Mouse (Mus musculus): ENCODE data around the gene Snhg11. TPM values are rescaled to one million over a fixed set of nuclear protein-coding genes. Genes with fewer than 3 reads are reported as not detected.

Snhg11 gene
- polyA plus RNA-seq, 1 experiment from 2014 or later, result 2.6 TPM

DNA sequence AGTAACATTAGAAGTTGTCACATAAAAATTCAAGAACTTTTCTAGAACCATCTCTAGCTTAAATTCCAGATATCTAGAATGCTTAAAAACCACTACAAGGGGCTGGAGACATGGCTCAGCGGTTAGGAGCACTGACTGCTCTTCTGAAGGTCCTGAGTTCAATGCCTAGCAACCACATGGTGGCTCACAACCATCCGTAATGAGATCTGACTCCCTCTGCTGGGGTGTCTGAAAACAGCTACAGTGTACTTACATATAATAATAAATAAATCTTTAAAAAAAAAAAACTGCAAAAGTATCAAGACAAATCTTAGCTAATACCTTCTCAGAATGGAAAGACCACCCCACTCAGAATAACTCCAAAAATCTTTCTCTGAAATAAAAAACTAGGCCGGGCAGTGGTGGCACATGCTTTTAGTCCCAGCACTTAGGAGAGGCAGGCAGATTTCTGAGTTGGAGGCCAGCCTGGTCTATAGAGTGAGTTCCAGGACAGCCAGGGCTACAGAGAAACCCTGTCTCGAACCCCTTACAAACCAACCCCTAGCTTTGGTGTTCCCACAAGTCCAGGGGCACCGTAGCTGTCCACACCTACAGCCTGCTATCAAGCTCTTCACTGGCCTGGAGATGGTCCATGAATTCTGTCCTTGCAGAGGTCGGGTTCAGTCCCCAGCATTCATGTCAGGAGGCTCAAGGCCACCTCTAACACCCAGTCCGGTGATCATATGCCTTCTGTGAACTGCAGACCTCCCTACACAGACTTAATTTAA, 20.9 kb upstream of the Snhg11 start:
- Histone ChIP-seq H3K27ac (ENCODE audit: low read length) (no peak overlapping the region), H3K36me3 (ENCODE audit: control insufficient read depth, insufficient read depth) (peaks cover 34% of the 10 kb centered on the region), H3K4me3 (ENCODE audit: low read depth, low read length) (no peak overlapping the region), H3K27me3 (ENCODE audit: control insufficient read depth, insufficient read depth, low read depth, low read length) (no peaks in the 10 kb centered on the region), H3K9me3 (replicated peaks; ENCODE audit: control insufficient read depth, low read length) (no peaks in the 10 kb centered on the region), H3K4me2 (ENCODE audit: low read depth, low read length) (no peak overlapping the region), H3K9ac (ENCODE audit: low read depth, low read length) (no peak overlapping the region), H3K4me1 (ENCODE audit: control insufficient read depth, low read depth, low read length) (peaks cover 10% of the 10 kb centered on the region)
- ATAC-seq (ENCODE audit: low read depth), result no peak
- WGBS (ENCODE audit: insufficient replicate concordance), result 63% methylated on average over 7 of the region's 7 CpGs

DNA sequence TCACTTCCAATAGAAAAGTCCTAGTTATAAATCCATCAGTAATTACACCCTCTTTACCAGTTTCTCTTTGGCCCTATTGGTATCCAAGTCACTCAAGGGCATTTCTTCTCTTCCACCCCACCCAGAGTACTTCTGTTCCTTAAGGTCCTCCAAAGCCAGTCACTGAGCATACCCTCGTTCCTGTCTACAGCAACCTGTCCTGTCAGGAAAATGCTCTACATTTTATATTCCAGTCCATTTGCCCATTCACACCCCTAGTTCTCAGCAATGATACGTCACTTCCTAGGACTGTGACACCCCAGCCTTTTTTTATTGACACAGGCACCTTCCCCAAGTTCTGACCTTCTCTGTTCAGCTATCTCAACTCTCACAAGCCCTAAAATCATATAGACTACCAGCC, 20.2 kb upstream of the Snhg11 start:
- Histone ChIP-seq H3K27ac (ENCODE audit: low read length) (no peak overlapping the region), H3K9me3 (replicated peaks; ENCODE audit: control insufficient read depth, low read length) (no peaks in the 10 kb centered on the region), H3K36me3 (ENCODE audit: control insufficient read depth, insufficient read depth) (peaks cover 34% of the 10 kb centered on the region), H3K9ac (ENCODE audit: low read depth, low read length) (no peak overlapping the region), H3K4me1 (ENCODE audit: control insufficient read depth, low read depth, low read length) (peaks cover 17% of the 10 kb centered on the region), H3K4me3 (ENCODE audit: low read depth, low read length) (no peak overlapping the region), H3K4me2 (ENCODE audit: low read depth, low read length) (no peak overlapping the region), H3K27me3 (ENCODE audit: control insufficient read depth, insufficient read depth, low read depth, low read length) (no peaks in the 10 kb centered on the region)
- 74% methylated on average over 2 of the region's 2 CpGs for WGBS (ENCODE audit: insufficient replicate concordance)
- no peak for ATAC-seq (ENCODE audit: low read depth)

DNA sequence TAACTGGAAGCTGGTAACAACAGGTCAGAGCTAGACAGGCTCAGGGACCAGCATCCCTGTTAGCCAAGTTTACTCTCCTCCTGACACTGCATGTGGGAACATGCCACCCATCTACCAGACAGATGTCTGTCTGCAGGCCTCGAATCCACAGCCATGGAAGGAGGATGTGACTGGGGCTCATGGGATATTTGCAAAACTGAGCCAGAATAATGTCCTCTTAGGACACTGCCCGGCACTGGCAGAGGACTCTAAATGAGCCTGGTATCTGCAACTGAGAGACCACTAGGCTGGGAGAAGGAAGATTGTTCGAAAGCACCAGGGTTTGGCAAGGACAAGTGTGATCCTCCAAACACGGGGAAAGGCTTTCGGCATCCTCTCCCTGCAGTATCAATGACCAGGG, 19.3 kb upstream of the Snhg11 start:
- ATAC-seq (ENCODE audit: low read depth), result no peak
- no peak overlapping the region for H3K27ac ChIP-seq (ENCODE audit: low read length)
- no peaks in the 10 kb centered on the region for H3K9me3 ChIP-seq (replicated peaks; ENCODE audit: control insufficient read depth, low read length)
- H3K9ac ChIP-seq (ENCODE audit: low read depth, low read length), result no peak overlapping the region
- WGBS (ENCODE audit: insufficient replicate concordance), result 74% methylated on average over 5 of the region's 5 CpGs
- H3K27me3 ChIP-seq (ENCODE audit: control insufficient read depth, insufficient read depth, low read depth, low read length), result no peaks in the 10 kb centered on the region
- H3K4me3 ChIP-seq (ENCODE audit: low read depth, low read length), result no peak overlapping the region
- peaks cover 21% of the 10 kb centered on the region for H3K4me1 ChIP-seq (ENCODE audit: control insufficient read depth, low read depth, low read length)
- no peak overlapping the region for H3K4me2 ChIP-seq (ENCODE audit: low read depth, low read length)
- H3K36me3 ChIP-seq (ENCODE audit: control insufficient read depth, insufficient read depth), result peaks cover 34% of the 10 kb centered on the region

DNA sequence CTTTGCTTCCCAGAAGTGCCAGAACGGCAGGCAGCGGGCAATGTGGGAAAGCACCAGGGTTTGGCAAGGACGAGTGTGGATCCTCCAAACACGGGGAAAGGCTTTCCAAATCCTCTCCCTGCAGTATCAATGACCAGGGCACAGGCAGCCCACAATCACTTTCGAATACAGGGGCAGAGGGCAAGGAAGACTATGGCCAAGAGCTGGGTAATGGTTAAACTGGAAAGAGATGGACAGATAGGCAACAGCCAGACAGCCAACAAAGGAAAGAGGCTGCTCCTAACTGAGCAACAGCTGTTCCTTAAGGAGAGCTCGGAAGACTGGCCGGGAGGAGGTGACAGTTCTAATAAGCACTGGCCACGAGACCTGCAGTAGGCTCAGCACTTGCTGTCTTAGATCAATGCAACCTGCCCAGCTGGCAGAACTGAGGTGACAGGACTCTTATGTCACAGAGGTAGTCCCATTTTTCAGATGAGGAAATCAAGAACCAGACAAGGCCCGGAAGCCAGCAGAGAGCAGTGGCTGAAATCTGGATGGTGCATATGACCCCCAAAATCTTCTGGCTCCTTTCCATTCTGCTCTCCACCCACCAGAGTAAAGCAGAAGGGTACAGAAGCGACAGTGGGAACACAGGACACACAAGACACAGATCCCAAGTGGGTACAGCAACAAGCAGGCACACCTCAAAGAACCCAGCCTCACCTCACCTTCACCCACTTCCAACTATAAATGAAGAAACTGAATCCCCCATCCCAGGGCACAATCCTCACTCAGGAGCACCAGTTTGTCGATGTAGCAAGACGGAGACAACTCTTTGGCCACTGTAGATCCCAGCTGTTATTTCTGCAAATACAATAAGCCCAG, 15.4 kb upstream of the Snhg11 start:
- Histone ChIP-seq H3K36me3 (ENCODE audit: control insufficient read depth, insufficient read depth) (peaks cover 32% of the 10 kb centered on the region), H3K27me3 (ENCODE audit: control insufficient read depth, insufficient read depth, low read depth, low read length) (no peaks in the 10 kb centered on the region), H3K4me2 (ENCODE audit: low read depth, low read length) (peak overlapping the region; percentile 68), H3K4me3 (ENCODE audit: low read depth, low read length) (peak overlapping the region; percentile 68), H3K4me1 (ENCODE audit: control insufficient read depth, low read depth, low read length) (peaks cover 24% of the 10 kb centered on the region), H3K9me3 (replicated peaks; ENCODE audit: control insufficient read depth, low read length) (no peaks in the 10 kb centered on the region), H3K27ac (ENCODE audit: low read length) (no peak overlapping the region), H3K9ac (ENCODE audit: low read depth, low read length) (peak overlapping the region; percentile 54)
- ATAC-seq (ENCODE audit: low read depth), result peak; percentile 23; the same call in 1 of the 2 replicates
- WGBS (ENCODE audit: insufficient replicate concordance), result 53% methylated on average over 12 of the region's 12 CpGs

DNA sequence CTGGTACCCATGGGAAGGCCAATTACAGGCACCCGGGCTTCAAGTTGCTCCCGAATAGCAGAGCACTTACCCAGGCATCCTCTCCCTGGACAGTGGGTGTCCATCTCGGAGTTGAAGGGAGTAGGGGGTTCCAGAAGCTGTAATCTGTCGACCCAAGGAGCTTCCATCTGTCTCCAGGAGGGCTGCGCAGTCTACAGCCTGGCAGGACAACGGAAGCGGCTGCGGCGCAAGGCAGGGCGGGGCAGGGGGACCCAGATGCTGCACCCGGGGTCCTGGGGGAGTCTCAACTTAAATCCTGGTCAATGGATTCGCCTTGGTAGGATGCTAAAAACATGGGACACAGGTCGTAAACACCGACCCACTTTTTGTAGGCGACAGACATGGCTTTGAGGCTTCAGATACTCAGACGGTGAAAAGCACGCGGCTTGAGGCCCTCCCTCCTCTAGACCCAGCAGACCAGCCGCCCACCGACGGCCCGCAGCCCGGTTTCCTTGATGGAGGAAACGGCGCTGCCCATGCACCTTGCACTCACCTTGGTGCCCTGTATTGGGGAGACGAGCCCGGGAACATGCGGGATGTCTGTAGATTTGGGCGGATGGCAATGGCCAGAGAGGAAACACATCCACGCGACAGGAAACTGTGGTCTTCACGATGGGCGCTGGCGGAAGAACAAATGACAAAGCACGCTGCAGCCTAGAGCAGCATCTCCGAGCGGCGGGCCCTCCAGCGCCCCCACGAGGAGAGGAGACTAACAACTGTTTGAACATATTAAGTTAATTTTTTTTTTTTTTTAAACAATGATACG, 14.4 kb upstream of the Snhg11 start:
- H3K27me3 ChIP-seq (ENCODE audit: control insufficient read depth, insufficient read depth, low read depth, low read length), result no peaks in the 10 kb centered on the region
- WGBS (ENCODE audit: insufficient replicate concordance), result under 1% methylated on average over 41 of the region's 41 CpGs
- H3K36me3 ChIP-seq (ENCODE audit: control insufficient read depth, insufficient read depth), result peaks cover 21% of the 10 kb centered on the region
- H3K4me2 ChIP-seq (ENCODE audit: low read depth, low read length), result peak overlapping the region; percentile 68
- H3K27ac ChIP-seq (ENCODE audit: low read length), result 0 out of 2 replicates have a peak overlapping the region, but pooled peaks have one; percentile 22
- H3K4me1 ChIP-seq (ENCODE audit: control insufficient read depth, low read depth, low read length), result peaks cover 24% of the 10 kb centered on the region
- H3K9ac ChIP-seq (ENCODE audit: low read depth, low read length), result peak overlapping the region; percentile 54
- H3K4me3 ChIP-seq (ENCODE audit: low read depth, low read length), result peak overlapping the region; percentile 68
- no peaks in the 10 kb centered on the region for H3K9me3 ChIP-seq (replicated peaks; ENCODE audit: control insufficient read depth, low read length)
- ATAC-seq (ENCODE audit: low read depth), result peak; percentile 82

DNA sequence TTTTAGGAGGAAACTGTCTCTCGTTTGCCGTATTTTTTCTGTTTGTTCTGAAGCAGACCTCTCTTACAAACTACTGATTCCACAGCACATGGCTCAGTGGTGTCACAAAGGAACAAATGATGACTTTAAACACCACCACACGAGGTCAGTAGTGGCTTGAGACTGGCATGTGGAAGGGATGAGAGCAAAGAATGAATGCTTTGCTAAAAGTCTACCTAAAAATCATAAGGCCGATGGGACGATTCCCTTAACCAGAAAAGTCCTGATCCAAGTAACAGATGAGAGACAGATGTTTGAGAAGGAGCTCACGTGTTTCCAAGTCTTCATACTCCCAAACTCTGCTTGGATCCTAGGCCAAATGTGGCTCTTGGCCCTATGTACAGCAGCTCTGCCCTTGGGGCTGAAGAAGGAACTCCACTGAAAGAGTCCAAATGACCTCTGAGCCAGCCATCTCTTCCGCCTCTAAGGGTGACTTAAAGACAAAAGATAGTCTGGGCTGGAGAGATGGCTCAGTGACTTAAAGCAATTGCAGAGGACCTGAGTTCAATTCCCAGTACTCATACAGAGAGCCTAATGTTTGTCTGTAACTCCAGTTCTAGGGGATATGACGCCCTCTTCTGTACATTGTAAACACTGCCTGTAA, 13.6 kb upstream of the Snhg11 start:
- Histone ChIP-seq H3K9me3 (replicated peaks; ENCODE audit: control insufficient read depth, low read length) (no peaks in the 10 kb centered on the region), H3K27ac (ENCODE audit: low read length) (peak overlapping the region; percentile 25; the same call in 1 of the 2 replicates), H3K4me3 (ENCODE audit: low read depth, low read length) (peak overlapping the region; percentile 68), H3K9ac (ENCODE audit: low read depth, low read length) (no peak overlapping the region), H3K27me3 (ENCODE audit: control insufficient read depth, insufficient read depth, low read depth, low read length) (no peaks in the 10 kb centered on the region), H3K4me2 (ENCODE audit: low read depth, low read length) (peak overlapping the region; percentile 68), H3K4me1 (ENCODE audit: control insufficient read depth, low read depth, low read length) (peaks cover 24% of the 10 kb centered on the region), H3K36me3 (ENCODE audit: control insufficient read depth, insufficient read depth) (peaks cover 15% of the 10 kb centered on the region)
- 33% methylated on average over 8 of the region's 8 CpGs for WGBS (ENCODE audit: insufficient replicate concordance)
- ATAC-seq (ENCODE audit: low read depth), result 0 out of 2 replicates have a peak, but pooled peaks have one; percentile 40

DNA sequence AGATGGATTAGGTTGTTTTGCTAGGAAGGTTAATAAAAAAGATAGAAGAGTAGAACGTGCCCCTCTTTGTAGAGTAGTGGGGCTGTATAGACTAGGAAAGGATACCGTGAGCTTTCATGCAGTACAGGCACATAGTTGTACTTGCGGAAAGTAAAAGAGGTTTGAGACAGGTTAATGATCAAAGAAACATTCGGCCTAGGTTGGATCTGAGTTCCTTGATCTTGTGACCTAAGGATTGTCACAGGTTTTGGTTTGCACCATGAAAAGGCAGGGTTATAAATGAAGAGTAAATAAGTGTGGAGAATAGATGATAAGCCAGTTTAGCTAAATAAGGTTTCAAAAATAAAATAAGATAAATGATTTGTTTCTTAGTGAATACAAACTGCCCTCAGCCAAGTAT, 11.3 kb upstream of the Snhg11 start:
- no peaks in the 10 kb centered on the region for H3K27me3 ChIP-seq (ENCODE audit: control insufficient read depth, insufficient read depth, low read depth, low read length)
- WGBS (ENCODE audit: insufficient replicate concordance), result 69% methylated on average over 4 of the region's 4 CpGs
- no peak for ATAC-seq (ENCODE audit: low read depth)
- peaks cover 17% of the 10 kb centered on the region for H3K4me1 ChIP-seq (ENCODE audit: control insufficient read depth, low read depth, low read length)
- H3K36me3 ChIP-seq (ENCODE audit: control insufficient read depth, insufficient read depth), result peaks cover under 1% of the 10 kb centered on the region; the same call in 1 of the 2 replicates
- no peak overlapping the region for H3K4me3 ChIP-seq (ENCODE audit: low read depth, low read length)
- H3K27ac ChIP-seq (ENCODE audit: low read length), result no peak overlapping the region
- H3K9me3 ChIP-seq (replicated peaks; ENCODE audit: control insufficient read depth, low read length), result no peaks in the 10 kb centered on the region
- no peak overlapping the region for H3K9ac ChIP-seq (ENCODE audit: low read depth, low read length)
- H3K4me2 ChIP-seq (ENCODE audit: low read depth, low read length), result no peak overlapping the region

DNA sequence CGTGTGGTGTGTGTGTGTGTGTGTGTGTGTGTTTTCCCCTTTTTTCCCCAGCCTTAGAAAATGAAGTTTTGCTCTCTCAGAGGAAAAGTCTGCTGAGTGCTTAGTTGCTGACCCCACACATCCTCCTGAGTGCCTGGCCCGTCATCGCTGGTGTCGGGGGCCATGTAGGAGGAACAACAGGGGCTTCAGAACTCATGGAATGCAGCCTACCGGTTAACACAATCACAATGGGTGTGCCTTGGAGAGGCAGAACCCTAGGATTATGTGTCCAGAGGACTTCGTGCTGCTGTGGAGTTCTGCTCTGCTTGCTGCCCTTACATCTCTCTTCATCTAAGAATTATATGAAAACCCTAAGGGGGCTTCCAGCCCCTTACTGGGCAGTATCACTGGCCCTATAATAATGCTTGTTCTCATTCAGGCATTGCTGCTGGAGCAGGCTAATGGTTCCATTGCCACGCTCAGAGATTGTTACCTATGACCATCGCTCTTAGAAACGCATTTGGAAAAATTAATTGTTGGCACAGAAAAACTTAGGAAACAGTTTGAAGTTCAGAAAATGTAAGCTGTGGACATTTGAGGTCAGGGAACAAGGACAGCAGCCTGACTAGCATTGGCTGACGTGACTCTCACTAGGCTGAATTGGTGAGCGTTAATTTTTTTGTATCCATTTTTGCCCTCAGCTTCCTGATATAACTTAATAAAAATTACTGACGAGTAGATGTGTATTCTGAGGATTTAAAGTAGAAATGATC, 10.2 kb upstream of the Snhg11 start:
- H3K9ac ChIP-seq (ENCODE audit: low read depth, low read length), result no peak overlapping the region
- H3K4me1 ChIP-seq (ENCODE audit: control insufficient read depth, low read depth, low read length), result peaks cover 7% of the 10 kb centered on the region
- no peak for ATAC-seq (ENCODE audit: low read depth)
- no peaks in the 10 kb centered on the region for H3K9me3 ChIP-seq (replicated peaks; ENCODE audit: control insufficient read depth, low read length)
- no peak overlapping the region for H3K4me2 ChIP-seq (ENCODE audit: low read depth, low read length)
- WGBS (ENCODE audit: insufficient replicate concordance), result 69% methylated on average over 12 of the region's 12 CpGs
- H3K27ac ChIP-seq (ENCODE audit: low read length), result no peak overlapping the region
- H3K4me3 ChIP-seq (ENCODE audit: low read depth, low read length), result no peak overlapping the region
- H3K36me3 ChIP-seq (ENCODE audit: control insufficient read depth, insufficient read depth), result no peaks in the 10 kb centered on the region
- no peaks in the 10 kb centered on the region for H3K27me3 ChIP-seq (ENCODE audit: control insufficient read depth, insufficient read depth, low read depth, low read length)

All from liver, embryonic 16.5 days (tissue).